Mouse (Mus musculus): Measurements from ENCODE around the gene Cog5.

The Cog5 gene

GRCm38 (mm10) chr12:31896295-31896694 is 241.6 kb downstream of the Cog5 start:
- DNase-seq, result no peak

GRCm38 (mm10) chr12:31896986-31897385 is 242.3 kb downstream of the Cog5 start:
- peak; percentile 24 for DNase-seq

- no peak for DNase-seq
Observed at GRCm38 (mm10) chr12:31897456-31897855, 242.8 kb downstream of the Cog5 start.

GRCm38 (mm10) chr12:31900391-31900914 is 245.8 kb downstream of the Cog5 start:
- peak; percentile 25 for DNase-seq

- no peak for DNase-seq
Observed at GRCm38 (mm10) chr12:31905696-31906551, 251.3 kb downstream of the Cog5 start.

- DNase-seq, result no peak
Observed at GRCm38 (mm10) chr12:31907436-31907835, 252.8 kb downstream of the Cog5 start.

- no peak for DNase-seq
Observed at GRCm38 (mm10) chr12:31912966-31913551, 258.4 kb downstream of the Cog5 start.

GRCm38 (mm10) chr12:31913614-31914013 is 258.9 kb downstream of the Cog5 start:
- peak; percentile 52 for DNase-seq

- no peak for DNase-seq
Observed at GRCm38 (mm10) chr12:31916691-31917090, 262.0 kb downstream of the Cog5 start.

- DNase-seq, result peak; percentile 34
Observed at GRCm38 (mm10) chr12:31917245-31917644, 262.6 kb downstream of the Cog5 start.

GRCm38 (mm10) chr12:31920464-31921405 is 266.1 kb downstream of the Cog5 start:
- no peak for DNase-seq

GRCm38 (mm10) chr12:31924135-31924534 is 269.5 kb downstream of the Cog5 start:
- DNase-seq, result no peak

GRCm38 (mm10) chr12:31925343-31925742 is 270.7 kb downstream of the Cog5 start:
- DNase-seq, result no peak

GRCm38 (mm10) chr12:31926661-31927061 is 272.0 kb downstream of the Cog5 start:
- peak; percentile 73 for DNase-seq

GRCm38 (mm10) chr12:31928498-31928897 is 273.8 kb downstream of the Cog5 start:
- DNase-seq, result no peak

GRCm38 (mm10) chr12:31931818-31932217 is 277.1 kb downstream of the Cog5 start:
- no peak for DNase-seq

- DNase-seq, result no peak
Observed at GRCm38 (mm10) chr12:31936657-31937300, 282.1 kb downstream of the Cog5 start.

GRCm38 (mm10) chr12:31937613-31938012 is 282.9 kb downstream of the Cog5 start:
- DNase-seq, result no peak

GRCm38 (mm10) chr12:31938391-31938997 is 283.8 kb downstream of the Cog5 start:
- no peak for DNase-seq

GRCm38 (mm10) chr12:31939026-31939425 is 284.4 kb downstream of the Cog5 start:
- DNase-seq, result no peak

GRCm38 (mm10) chr12:31943020-31943654 is 288.5 kb downstream of the Cog5 start:
- no peak for DNase-seq
